Mouse (Mus musculus): ENCODE data around the gene Timm8a2.
A peak's percentile ranks its signal among the peaks of the same experiment; 100 is the strongest.
"Not testable (repeated sequence)": the region's sequence is repeated elsewhere in the genome, so short reads cannot be mapped to it uniquely, and the experiment has no call there.

Timm8a2 gene

DNA sequence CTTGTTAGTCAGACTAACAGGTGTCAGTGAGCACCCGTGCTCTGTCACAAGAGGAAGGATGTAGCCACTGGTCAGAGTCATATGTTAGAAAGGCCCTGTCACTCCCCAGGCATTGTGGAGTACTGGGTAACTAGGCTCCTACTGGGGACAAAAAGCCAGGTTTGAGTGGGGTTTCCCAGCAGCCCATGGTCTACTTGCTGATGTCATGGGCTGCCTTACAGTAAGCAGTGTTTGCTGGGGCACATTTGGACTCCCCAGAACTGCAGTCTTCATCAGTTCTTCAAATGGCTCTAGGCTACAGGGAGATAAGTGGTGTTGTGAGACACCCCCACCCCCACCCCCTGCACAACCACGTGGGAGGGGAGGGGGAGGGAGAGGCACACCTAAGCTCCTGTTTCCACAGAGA is 23.5 kb downstream of the Timm8a2 start:
- DNase-seq (ENCODE audit: low read depth, low spot score): no peak

DNA sequence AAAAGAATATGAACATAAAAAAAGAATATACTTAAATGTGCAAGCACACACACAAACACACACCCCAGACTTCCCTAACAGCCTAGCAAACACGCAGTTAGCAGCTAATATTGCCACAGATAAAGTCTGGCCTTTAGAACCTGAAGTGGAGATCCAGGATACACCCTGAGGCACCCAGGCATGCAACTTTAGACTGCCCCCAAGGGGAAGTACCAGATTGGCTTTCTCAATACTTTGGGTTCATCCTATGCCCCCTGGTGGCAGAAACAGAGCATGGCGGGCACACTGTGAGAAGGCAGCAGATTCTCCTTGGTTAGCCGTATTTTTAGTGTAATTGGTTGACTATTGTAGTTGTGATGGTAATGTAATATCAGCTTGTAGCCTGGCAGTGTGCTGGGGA is 26.2 kb downstream of the Timm8a2 start:
- peak; percentile 84 for DNase-seq (ENCODE audit: low read depth, low spot score)

GRCm38 (mm10) chr14:122061376-122061775 is 26.9 kb downstream of the Timm8a2 start:
- DNase-seq (ENCODE audit: low read depth, low spot score): no peak

- no peak for DNase-seq (ENCODE audit: low read depth, low spot score)
Observed at GRCm38 (mm10) chr14:122062411-122063090, 28.1 kb downstream of the Timm8a2 start.

DNA sequence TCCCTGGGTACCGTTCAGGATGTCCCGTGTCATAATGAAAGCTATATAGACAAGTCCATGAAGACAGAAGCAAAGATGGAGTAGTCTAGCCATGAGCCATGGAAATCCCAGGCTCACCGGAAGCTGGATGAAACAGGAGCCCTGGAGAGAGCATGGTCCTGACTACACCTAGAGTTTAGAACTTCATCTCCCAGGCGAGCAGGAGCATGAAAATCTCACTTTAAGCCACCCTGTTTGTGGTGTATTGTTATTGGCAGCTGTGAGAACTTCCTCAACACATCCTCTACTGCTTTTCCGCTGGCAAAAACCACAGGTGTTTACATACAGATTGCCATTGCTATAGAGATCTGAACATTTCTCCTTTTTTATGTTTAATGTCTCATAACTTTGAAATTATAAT is 29.1 kb downstream of the Timm8a2 start:
- no peak for DNase-seq (ENCODE audit: low read depth, low spot score)

- peak; percentile 70 for DNase-seq (ENCODE audit: low read depth, low spot score)
Observed at GRCm38 (mm10) chr14:122064519-122064918, 30.0 kb downstream of the Timm8a2 start.

DNA sequence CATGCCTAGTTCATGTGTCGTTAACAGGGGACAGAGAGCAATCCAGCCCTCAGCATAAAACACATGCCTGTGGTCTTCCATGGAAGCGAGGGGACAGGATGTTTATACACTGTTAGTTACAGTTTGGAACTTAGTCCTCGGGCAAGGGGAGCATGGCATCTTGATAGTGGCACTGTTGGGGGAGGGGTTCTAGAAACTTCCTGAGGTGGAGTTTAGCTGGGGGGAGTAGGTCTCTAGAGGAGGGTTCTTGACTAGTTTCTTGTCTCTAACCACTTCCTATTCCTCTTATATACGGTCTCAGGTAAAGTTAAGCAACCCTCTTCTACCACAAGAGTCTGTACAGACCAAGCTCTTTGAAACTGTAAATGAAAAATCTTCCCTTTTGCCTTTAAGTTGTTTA is 31.8 kb downstream of the Timm8a2 start:
- no peak for DNase-seq (ENCODE audit: low read depth, low spot score)

GRCm38 (mm10) chr14:122068036-122068435 is 33.6 kb downstream of the Timm8a2 start:
- DNase-seq (ENCODE audit: low read depth, low spot score): not testable (repeated sequence)

- DNase-seq (ENCODE audit: low read depth, low spot score): no peak
Observed at GRCm38 (mm10) chr14:122068801-122069695, 34.6 kb downstream of the Timm8a2 start.

DNA sequence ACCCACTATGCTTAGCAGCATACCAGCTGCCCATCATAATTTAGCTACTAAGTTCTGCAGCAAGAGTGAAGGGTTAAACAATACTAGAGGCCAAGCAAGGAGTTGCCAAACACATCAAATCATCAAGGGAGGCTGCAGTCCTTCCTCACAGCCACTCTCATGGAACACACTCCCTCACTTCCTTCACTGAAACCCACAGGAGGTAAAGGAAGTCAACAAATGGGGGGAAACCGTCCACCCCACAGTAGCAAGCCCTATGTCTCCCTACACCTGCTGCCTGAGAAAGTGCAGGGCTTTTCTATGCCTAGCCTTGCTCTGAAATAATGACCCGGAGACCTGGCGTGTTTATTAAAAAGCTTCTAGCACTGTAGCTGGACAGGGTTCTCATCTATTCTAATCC is 35.5 kb downstream of the Timm8a2 start:
- no peak for DNase-seq (ENCODE audit: low read depth, low spot score)

GRCm38 (mm10) chr14:122073422-122073821 is 38.9 kb downstream of the Timm8a2 start:
- DNase-seq (ENCODE audit: low read depth, low spot score): no peak

DNA sequence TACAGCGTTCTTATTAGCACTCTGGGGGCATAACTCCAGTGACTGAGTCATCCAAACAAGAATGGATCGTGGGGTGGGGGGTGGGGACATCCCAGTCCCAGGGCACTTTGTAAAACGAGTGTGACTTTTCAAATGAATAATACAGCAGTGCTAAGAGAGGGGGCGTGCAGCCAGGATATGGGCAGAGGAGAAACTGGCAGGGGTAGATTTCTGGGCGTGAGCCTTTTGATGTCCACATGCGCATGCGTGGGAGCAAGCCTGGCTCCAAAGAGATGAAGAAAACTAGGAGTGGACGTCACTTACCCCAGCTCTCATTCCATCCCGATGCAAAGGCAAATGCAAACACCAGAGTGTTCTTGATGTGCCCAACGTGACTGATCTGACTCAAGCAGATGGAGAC is 39.9 kb downstream of the Timm8a2 start:
- no peak for DNase-seq (ENCODE audit: low read depth, low spot score)

DNA sequence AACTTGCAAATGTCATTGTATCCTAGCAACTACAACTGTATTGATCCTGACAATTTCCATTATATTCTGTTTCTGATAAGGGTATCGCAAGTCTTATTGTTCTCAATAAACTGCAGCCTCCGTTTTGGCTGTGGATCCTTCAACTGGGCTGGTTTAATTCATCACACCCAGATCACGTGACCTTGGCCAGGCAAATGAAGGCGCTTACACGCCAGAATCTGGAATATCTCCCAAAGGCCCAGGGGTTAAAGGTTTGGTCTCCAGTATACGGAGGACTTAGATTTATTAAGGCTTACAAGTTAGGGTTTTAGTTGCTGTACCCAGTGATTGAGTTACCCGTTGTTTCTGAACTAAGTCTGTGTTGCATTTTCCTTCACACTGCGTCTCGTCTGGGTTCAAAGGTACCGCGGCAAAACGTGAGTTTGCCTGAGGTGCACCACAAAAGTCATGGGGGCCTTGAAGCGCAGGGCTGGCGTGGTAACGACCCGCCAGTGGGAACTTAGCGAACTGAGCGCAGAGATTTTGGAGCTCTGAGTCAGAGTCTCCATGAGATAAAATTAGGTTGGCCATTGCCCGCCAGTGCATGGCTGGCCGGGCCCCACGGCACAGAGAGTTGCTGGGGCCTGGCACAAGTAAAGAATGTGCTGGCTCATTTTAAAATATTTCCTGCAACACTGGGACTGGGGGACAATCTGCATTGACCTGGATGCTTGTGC is 41.2 kb downstream of the Timm8a2 start:
- peak; percentile 43 for DNase-seq (ENCODE audit: low read depth, low spot score)

DNA sequence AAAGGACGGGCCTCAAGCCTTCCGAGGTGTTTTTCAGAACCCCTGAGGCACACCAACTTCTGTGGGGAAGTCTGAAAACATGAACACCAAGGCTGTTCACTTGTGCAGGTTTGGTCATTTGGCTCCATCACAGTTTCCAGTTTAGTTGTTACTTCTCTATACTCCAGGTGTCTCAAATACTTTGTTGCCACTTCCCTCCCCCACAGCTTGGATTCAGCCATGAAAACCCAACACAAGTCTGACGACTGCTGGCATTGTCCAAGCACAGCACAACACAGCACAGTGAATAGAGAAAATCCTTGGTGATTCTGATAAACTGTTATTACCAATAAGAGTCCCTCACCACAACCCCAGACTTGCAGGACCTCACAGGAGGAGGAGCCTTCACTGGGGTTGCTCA is 42.5 kb downstream of the Timm8a2 start:
- DNase-seq (ENCODE audit: low read depth, low spot score): no peak

DNA sequence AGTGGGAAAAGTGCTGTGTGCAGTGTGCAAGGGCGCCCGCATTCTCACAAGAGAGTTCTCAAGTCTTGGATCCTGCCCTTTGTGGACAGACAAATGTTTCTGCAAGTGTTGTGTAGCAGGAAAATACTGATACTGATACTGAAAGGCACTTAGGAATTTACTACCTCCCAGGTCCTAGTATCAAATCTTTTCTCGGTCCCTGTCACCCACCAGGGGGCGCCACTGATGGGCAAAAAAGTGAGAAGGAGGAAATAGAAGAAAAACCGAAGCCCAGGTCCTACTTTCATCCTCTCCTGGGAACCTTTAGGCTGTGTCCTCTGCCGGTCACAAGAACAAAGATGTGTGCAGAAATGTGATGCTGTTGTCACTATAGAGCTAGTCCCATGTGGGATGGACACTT is 45.0 kb downstream of the Timm8a2 start:
- peak; percentile 69 for DNase-seq (ENCODE audit: low read depth, low spot score)

DNA sequence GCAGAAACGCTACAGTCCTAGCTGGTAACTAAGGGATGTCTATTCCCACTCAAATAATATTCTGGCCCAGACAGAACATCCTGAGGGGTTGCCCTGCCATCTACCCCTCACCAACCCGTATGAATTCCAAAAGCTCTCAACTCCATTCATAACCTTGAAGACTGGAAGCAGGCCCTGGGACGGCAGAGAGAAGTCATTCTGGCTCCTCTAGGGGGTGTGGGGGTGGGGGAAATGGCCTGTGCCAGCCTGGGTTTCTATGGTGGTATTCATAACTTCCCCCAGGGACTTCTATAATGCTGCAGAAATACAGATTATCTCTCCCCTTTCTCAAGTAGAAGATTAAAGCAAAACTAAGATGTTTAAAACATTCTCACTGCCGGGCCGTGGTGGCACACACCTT is 45.4 kb downstream of the Timm8a2 start:
- DNase-seq (ENCODE audit: low read depth, low spot score): peak; percentile 63

DNA sequence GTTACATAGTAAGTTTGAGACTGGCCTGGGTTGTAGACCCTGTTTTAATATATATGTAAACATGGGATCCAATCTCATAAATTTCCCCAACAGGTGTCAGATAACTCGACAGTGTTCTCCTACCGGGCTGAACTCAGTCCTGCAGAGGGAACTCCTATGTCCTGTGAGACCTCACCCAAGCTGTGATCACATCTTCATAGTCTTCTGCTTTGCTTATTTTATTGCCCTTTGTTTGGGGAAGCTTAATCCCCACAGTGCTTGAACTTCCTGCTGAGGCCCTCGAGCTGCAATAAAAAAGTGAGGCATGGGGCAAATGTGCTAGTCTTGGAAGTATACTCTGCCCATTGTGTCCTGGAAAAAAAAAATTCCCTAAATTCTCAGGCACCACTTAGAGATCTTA is 46.8 kb downstream of the Timm8a2 start:
- no peak for DNase-seq (ENCODE audit: low read depth, low spot score)

DNA sequence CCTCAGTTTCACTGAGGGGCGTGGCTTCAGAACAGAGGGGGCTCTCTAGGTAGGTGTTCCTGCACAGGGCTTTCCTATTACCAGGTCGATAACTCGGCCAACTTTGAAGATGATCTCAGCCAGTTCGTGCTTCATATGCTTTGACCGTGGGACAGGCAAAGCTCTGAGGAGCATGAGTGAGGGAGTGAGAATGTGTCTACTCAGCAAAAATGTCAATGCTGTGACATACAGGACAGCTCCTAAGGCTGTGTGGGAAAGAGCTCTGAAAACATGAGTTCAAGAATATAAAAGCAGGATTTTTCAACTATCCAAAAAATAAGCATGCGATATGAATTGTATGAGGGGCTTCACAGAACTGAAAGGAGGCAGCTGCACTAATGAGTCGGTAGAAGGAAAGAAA is 49.0 kb downstream of the Timm8a2 start:
- DNase-seq (ENCODE audit: low read depth, low spot score): no peak

- DNase-seq (ENCODE audit: low read depth, low spot score): no peak
Observed at GRCm38 (mm10) chr14:122087956-122088355, 53.5 kb downstream of the Timm8a2 start.
